Comparison of ENCODE assay signal across 27 mouse cellular contexts in the genomic region with DNA sequence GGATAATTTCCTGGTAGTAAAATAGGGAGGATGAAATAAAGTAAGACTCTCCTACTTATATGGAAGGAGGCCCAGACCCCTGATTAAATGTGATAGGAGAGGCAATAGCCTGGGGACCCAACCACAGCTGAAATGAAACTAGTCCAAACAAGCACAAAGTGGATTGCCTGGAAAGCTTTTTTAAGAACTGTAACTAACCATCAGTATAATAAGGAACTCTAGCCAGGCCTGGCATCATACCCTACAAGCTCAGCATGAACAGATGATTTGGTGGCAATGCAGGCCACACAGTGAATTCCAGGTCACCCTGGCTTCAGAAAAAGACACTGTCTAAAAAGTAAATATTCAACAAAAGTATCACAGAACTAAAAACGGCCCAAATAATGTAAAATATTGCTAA. TPM values are rescaled to one million over a fixed set of nuclear protein-coding genes. Genes with fewer than 3 reads are reported as not detected.
DNase-seq lines count a peak whose midpoint lies in the region; ATAC-seq and TF ChIP-seq lines count a peak whose summit lies in the region.
"Had no signal": no experiment of that assay in that cellular context is flagged by ENCODE, and none has a peak within 500 bp of the region (broad histone marks: within the 10 kb centered on the region; RNA-seq: fewer than 3 reads in every experiment).

No protein-coding gene starts in this region.

- no peaks in the 10 kb centered on the region for H3K9me3 ChIP-seq in embryonic facial prominence, embryonic 15.5 days (replicated peaks)
- H3K9me3 ChIP-seq: forebrain, embryonic 15.5 days; hindbrain, embryonic 12.5 days; kidney, embryonic 15.5 days; limb, embryonic 10.5 days; liver, embryonic 15.5 days; lung, embryonic 15.5 days; midbrain, embryonic 15.5 days; neural tube, embryonic 13.5 days had no signal

- intact Hi-C loops in gastrocnemius, postnatal 36 days (cut with DNase I) = no loop called here

- 67% methylated on average over 1 of the region's 1 CpGs for WGBS in embryonic facial prominence, embryonic 15.5 days

- ATAC-seq in embryonic facial prominence, embryonic 15.5 days (ENCODE audit: insufficient number of reproducible peaks, low FRiP score, low TSS enrichment, low read depth) = 0 out of 2 replicates have a peak, but pooled peaks have one; percentile 11
- ATAC-seq: activated CD4-positive, CD25-positive, alpha-beta regulatory T cell, adult 4 months; forebrain, embryonic 15.5 days; midbrain, embryonic 15.5 days had no signal

- H3K9ac ChIP-seq in embryonic facial prominence, embryonic 15.5 days = no peak overlapping the region
- H3K9ac ChIP-seq: forebrain, embryonic 15.5 days; hindbrain, embryonic 12.5 days; kidney, embryonic 15.5 days; liver, embryonic 15.5 days; lung, embryonic 15.5 days; midbrain, embryonic 15.5 days; neural tube, embryonic 13.5 days had no signal

- no peak for TF ChIP-seq POLR2A in brain, embryonic 14.5 days (IDR thresholded peaks at IDR 0.05; ENCODE audit: borderline replicate concordance, extremely low read depth, insufficient read depth, insufficient read length, poor library complexity, severe bottlenecking)

- H3K27me3 ChIP-seq in embryonic facial prominence, embryonic 15.5 days = no peaks in the 10 kb centered on the region
- H3K27me3 ChIP-seq: forebrain, embryonic 15.5 days; hindbrain, embryonic 12.5 days; kidney, embryonic 15.5 days; liver, embryonic 15.5 days; lung, embryonic 15.5 days; midbrain, embryonic 15.5 days; neural tube, embryonic 13.5 days had no signal

- no peak overlapping the region for H3K4me2 ChIP-seq in embryonic facial prominence, embryonic 15.5 days (replicated peaks)
- H3K4me2 ChIP-seq: forebrain, embryonic 15.5 days; hindbrain, embryonic 12.5 days; kidney, embryonic 15.5 days; liver, embryonic 15.5 days; lung, embryonic 15.5 days; midbrain, embryonic 15.5 days; neural tube, embryonic 13.5 days had no signal

- H3K36me3 ChIP-seq in embryonic facial prominence, embryonic 15.5 days = 0 out of 2 replicates have a peak, but pooled peaks cover 10% of the 10 kb centered on the region

- H3K27ac ChIP-seq in embryonic facial prominence, embryonic 15.5 days (replicated peaks) = no peak overlapping the region
- H3K27ac ChIP-seq: forebrain, embryonic 15.5 days; heart, adult 2 months; hindbrain, embryonic 12.5 days; kidney, embryonic 15.5 days; limb, embryonic 10.5 days; liver, embryonic 15.5 days; lung, embryonic 15.5 days; macrophage; midbrain, embryonic 15.5 days; neural tube, embryonic 13.5 days had no signal

- H3K4me3 ChIP-seq in embryonic facial prominence, embryonic 15.5 days (replicated peaks) = no peak overlapping the region
- H3K4me3 ChIP-seq: erythroblast, embryonic 14.5 days; forebrain, embryonic 15.5 days; heart, adult 2 months; hindbrain, embryonic 12.5 days; kidney, embryonic 15.5 days; limb, embryonic 10.5 days; liver, embryonic 15.5 days; lung, embryonic 15.5 days; midbrain, embryonic 15.5 days; myocyte; neural tube, embryonic 13.5 days had no signal

- peak; percentile 74 for DNase-seq in adipocyte (ENCODE audit: low spot score)
- peak; percentile 5 for DNase-seq in brain, embryonic 14.5 days (ENCODE audit: low read depth)
- DNase-seq in cerebellum, adult 9-10 months = peak; percentile 49
- DNase-seq in embryo, embryonic 11 days = no peak
- no peak for DNase-seq in gastrocnemius, postnatal 36 days
- no peak for DNase-seq in left cerebral cortex, adult 18-20 months (ENCODE audit: low spot score in 2 of 2)
- DNase-seq: adrenal gland, postnatal 10 days; gastrocnemius, postnatal 25 days; heart, adult 2 months; kidney, adult 11 months; liver; retina, postnatal 1 day; thymus, postnatal 14 days had no signal

- no peaks in the 10 kb centered on the region for H3K4me1 ChIP-seq in embryonic facial prominence, embryonic 15.5 days
- H3K4me1 ChIP-seq: forebrain, embryonic 15.5 days; hindbrain, embryonic 12.5 days; kidney, embryonic 15.5 days; lung, embryonic 15.5 days; midbrain, embryonic 15.5 days; neural tube, embryonic 13.5 days had no signal

- TF ChIP-seq CTCF in brain, embryonic 14.5 days (IDR thresholded peaks at IDR 0.05; ENCODE audit: borderline replicate concordance, extremely low read depth, insufficient read depth, insufficient read length) = no peak

RNA-seq across cellular contexts. Expression of a gene that starts 29.5 kb away (rescaled TPM):
- polyA plus RNA-seq in brain, embryonic 14.5 days (2012; rRNA removed) = 14.6 and 16.4 TPM in 2 replicates
- polyA plus RNA-seq in embryonic facial prominence, embryonic 15.5 days (2015; fragmentation: Nextera tagmentation; extraction: Ambion mirVana) = 8.2 and 8.9 TPM in 2 replicates
- 1 to 10 TPM; 3.0 to 3.6 TPM for total RNA-seq in gastrocnemius, postnatal 36 days (2021)
- total RNA-seq in left cerebral cortex, adult 18-20 months (2021) = 10 to 100 TPM; 13.0 to 16.4 TPM

RNA-seq across cellular contexts. Expression of a gene that starts 48.8 kb away (rescaled TPM):
- 3.3 and 9.3 TPM in 2 replicates for polyA plus RNA-seq in brain, embryonic 14.5 days (2012; rRNA removed)
- 3.6 and 4.7 TPM in 2 replicates for polyA plus RNA-seq in embryonic facial prominence, embryonic 15.5 days (2015; fragmentation: Nextera tagmentation; extraction: Ambion mirVana)
- total RNA-seq in gastrocnemius, postnatal 36 days (2021) = 1 to 10 TPM; 4.7 to 5.2 TPM
- 10 to 100 TPM; 11.5 to 16.2 TPM for total RNA-seq in left cerebral cortex, adult 18-20 months (2021)
- total RNA-seq: MEL had no signal
- polyA plus RNA-seq: erythroblast, embryonic 14.5 days had no signal

RNA-seq across cellular contexts. Expression of a gene that starts 52.0 kb away (rescaled TPM):
- 15.6 and 16.6 TPM in 2 replicates for polyA plus RNA-seq in brain, embryonic 14.5 days (2012; rRNA removed)
- polyA plus RNA-seq in embryonic facial prominence, embryonic 15.5 days (2015; fragmentation: Nextera tagmentation; extraction: Ambion mirVana) = 15.4 and 16.3 TPM in 2 replicates
- 1 to 10 TPM; 2.5 to 2.9 TPM for total RNA-seq in gastrocnemius, postnatal 36 days (2021)
- 10 to 100 TPM; 21.6 to 26.0 TPM for total RNA-seq in left cerebral cortex, adult 18-20 months (2021)

Comparison
In these comparisons a context has a peak if more than half of its experiments do, and no peak if none do; other contexts are left out.
1. DNase-seq: peak in adipocyte (single experiment), brain, embryonic 14.5 days (single experiment) and cerebellum, adult 9-10 months (single experiment); none in embryo, embryonic 11 days (single experiment), gastrocnemius, postnatal 36 days (0 of 2) and left cerebral cortex, adult 18-20 months (0 of 2).
2. RNA of a gene that starts 52.0 kb away (total RNA-seq): 21.6 to 26.0 TPM in left cerebral cortex, adult 18-20 months; 2.5 to 2.9 TPM in gastrocnemius, postnatal 36 days; every median in the first group is over 4 times any median in the second.